Mouse (Mus musculus) gastrocnemius, postnatal 36 days (tissue): ENCODE measurements at regions not wholly inside any gene's neighbourhood (a gene's known extent, or its start where the extent isn't known, plus 50 kb on each side); places are given as distances from the start of the nearest gene placed in this dataset.
"Not testable (repeated sequence)": the region's sequence is repeated elsewhere in the genome, so short reads cannot be mapped to it uniquely, and the experiment has no call there.

Experiments used
- DNase-seq, 2 experiments: peaks; one replicate each; pipeline ENCODE4 v3.0.0; 2022
- intact Hi-C: fragments of 180-260 bp; cut with DNase I; formaldehyde crosslinking; loops from one replicate; pipeline ENCODE4 v1.15.1; 2025

- intact Hi-C loops, result no loop called here
- DNase-seq, result no peak
Observed at GRCm38 (mm10) chr15:5846571-5846970, 453.0 kb upstream of the Dab2 start.

- intact Hi-C loops, result no loop called here
- no peak for DNase-seq
Observed at GRCm38 (mm10) chr15:5847413-5848100, 452.0 kb upstream of the Dab2 start.

- no peak for DNase-seq
- intact Hi-C loops, result no loop called here
Observed at GRCm38 (mm10) chr15:5852523-5852922, 447.1 kb upstream of the Dab2 start.

- DNase-seq, result no peak
- intact Hi-C loops, result no loop called here
Observed at GRCm38 (mm10) chr15:5869289-5869688, 430.3 kb upstream of the Dab2 start.

- intact Hi-C loops, result no loop called here
- DNase-seq, result no peak
Observed at GRCm38 (mm10) chr15:5869866-5870265, 429.7 kb upstream of the Dab2 start.

GRCm38 (mm10) chr15:5872042-5872441 lies 427.5 kb upstream of the Dab2 start:
- no peak for DNase-seq

GRCm38 (mm10) chr15:5877749-5878148 lies 421.8 kb upstream of the Dab2 start:
- no peak for DNase-seq
- intact Hi-C loops, result no loop called here

More at GRCm38 (mm10) chr15:5872042-5872441, 427.5 kb upstream of the Dab2 start:
- intact Hi-C loops, result no loop called here

- intact Hi-C loops, result no loop called here
- DNase-seq, result no peak
Observed at GRCm38 (mm10) chr15:5891188-5891587, 408.4 kb upstream of the Dab2 start.

GRCm38 (mm10) chr15:5892034-5892433 lies 407.6 kb upstream of the Dab2 start:
- DNase-seq, result no peak
- intact Hi-C loops, result no loop called here

- intact Hi-C loops, DNase-seq: not testable (repeated sequence)
Observed at GRCm38 (mm10) chr15:5895688-5896470, 403.7 kb upstream of the Dab2 start.

- intact Hi-C loops, result loop anchor here (1.0 kb wide), 1 partner anchor 679 kb away; no protein-coding TSS in a partner anchor
- peak in 1 of 2 experiments; percentile 3 for DNase-seq
Observed at GRCm38 (mm10) chr15:5915261-5915660, 384.3 kb upstream of the Dab2 start.

GRCm38 (mm10) chr15:5920058-5920457 lies 379.5 kb upstream of the Dab2 start:
- intact Hi-C loops, result no loop called here
- no peak for DNase-seq

- intact Hi-C loops, result no loop called here
- DNase-seq, result no peak
Observed at GRCm38 (mm10) chr15:5927768-5928167, 371.8 kb upstream of the Dab2 start.

- intact Hi-C loops, result no loop called here
- DNase-seq, result no peak
Observed at GRCm38 (mm10) chr15:5933586-5933985, 366.0 kb upstream of the Dab2 start.

- DNase-seq, result no peak
- intact Hi-C loops, result no loop called here
Observed at GRCm38 (mm10) chr15:5940945-5941344, 358.6 kb upstream of the Dab2 start.

- DNase-seq, result no peak
- intact Hi-C loops, result no loop called here
Observed at GRCm38 (mm10) chr15:5946650-5947049, 352.9 kb upstream of the Dab2 start.

GRCm38 (mm10) chr15:5950919-5951318 lies 348.7 kb upstream of the Dab2 start:
- intact Hi-C loops, result no loop called here
- DNase-seq, result no peak

- intact Hi-C loops, DNase-seq: not testable (repeated sequence)
Observed at GRCm38 (mm10) chr15:5951661-5952060, 347.9 kb upstream of the Dab2 start.

- DNase-seq, result no peak
- intact Hi-C loops, result no loop called here
Observed at GRCm38 (mm10) chr15:5953106-5953505, 346.5 kb upstream of the Dab2 start.

GRCm38 (mm10) chr15:5991351-5992065 lies 308.1 kb upstream of the Dab2 start:
- intact Hi-C loops, result no loop called here
- DNase-seq, result no peak

- intact Hi-C loops, DNase-seq: not testable (repeated sequence)
Observed at GRCm38 (mm10) chr15:5992146-5992545, 307.4 kb upstream of the Dab2 start.
